Mouse (Mus musculus): Measurements from ENCODE around the gene Ly9. TPM values are rescaled to one million over a fixed set of nuclear protein-coding genes. Genes with fewer than 3 reads are reported as not detected.

Gene Ly9
- polyA plus RNA-seq, 1 experiment from 2014 or later, result not detected

- H3K27ac ChIP-seq, result no peak overlapping the region
- peaks cover 10% of the 10 kb centered on the region for H3K4me1 ChIP-seq
- WGBS, result 48% methylated on average over 4 of the region's 4 CpGs
- H3K4me3 ChIP-seq, result no peak overlapping the region
- H3K9me3 ChIP-seq, result no peaks in the 10 kb centered on the region
- H3K27me3 ChIP-seq (ENCODE audit: insufficient read depth, poor library complexity, severe bottlenecking), result peaks cover 8% of the 10 kb centered on the region; the same call in 1 of the 2 replicates
- no peaks in the 10 kb centered on the region for H3K36me3 ChIP-seq
- no peak for DNase-seq (ENCODE audit: low spot score)
Measured at GRCm38 (mm10) chr1:171565888-171566287, 41.3 kb downstream of the Ly9 start.

- peaks cover 10% of the 10 kb centered on the region for H3K4me1 ChIP-seq
- no peak for DNase-seq (ENCODE audit: low spot score)
- 61% methylated on average over 3 of the region's 3 CpGs for WGBS
- H3K9me3 ChIP-seq, result no peaks in the 10 kb centered on the region
- H3K36me3 ChIP-seq, result no peaks in the 10 kb centered on the region
- peaks cover 8% of the 10 kb centered on the region; the same call in 1 of the 2 replicates for H3K27me3 ChIP-seq (ENCODE audit: insufficient read depth, poor library complexity, severe bottlenecking)
- no peak overlapping the region for H3K4me3 ChIP-seq
- no peak overlapping the region for H3K27ac ChIP-seq
Measured at GRCm38 (mm10) chr1:171564247-171564646, 43.0 kb downstream of the Ly9 start.

GRCm38 (mm10) chr1:171563042-171563441, 44.2 kb downstream of the Ly9 start:
- peaks cover 10% of the 10 kb centered on the region for H3K4me1 ChIP-seq
- no peaks in the 10 kb centered on the region for H3K9me3 ChIP-seq
- no peak overlapping the region for H3K4me3 ChIP-seq
- no peak overlapping the region for H3K27ac ChIP-seq
- WGBS, result 75% methylated on average over 2 of the region's 2 CpGs
- no peaks in the 10 kb centered on the region for H3K36me3 ChIP-seq
- peaks cover 7% of the 10 kb centered on the region; the same call in 1 of the 2 replicates for H3K27me3 ChIP-seq (ENCODE audit: insufficient read depth, poor library complexity, severe bottlenecking)
- no peak for DNase-seq (ENCODE audit: low spot score)

DNA sequence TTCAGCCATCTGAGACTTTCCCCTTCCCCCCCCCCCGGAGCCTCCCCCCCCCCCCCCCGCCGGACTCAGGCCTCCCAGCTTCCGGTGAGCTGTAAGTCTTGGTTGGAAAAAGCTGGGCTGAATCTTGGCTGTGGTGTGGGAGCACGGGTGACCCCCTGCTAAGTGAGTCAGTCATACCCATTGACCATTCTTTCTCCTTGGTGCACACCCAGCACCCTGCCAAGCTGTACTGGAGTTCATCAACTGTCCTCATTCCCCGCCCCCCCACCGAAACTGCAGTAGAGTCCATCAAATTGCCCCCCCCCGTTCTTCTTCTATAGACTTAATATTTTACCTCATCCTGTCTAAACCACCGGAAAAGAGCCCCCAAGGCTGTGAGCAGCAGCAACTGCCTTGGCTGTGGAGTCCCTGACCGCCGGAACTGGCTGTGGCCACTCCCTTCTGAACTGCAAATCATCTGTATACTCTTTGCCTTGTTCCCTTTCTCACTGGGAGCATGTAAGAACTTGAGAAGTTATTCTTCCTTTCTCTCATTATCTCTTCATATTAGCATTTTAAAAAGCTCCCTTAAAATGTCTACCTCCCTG, 45.5 kb downstream of the Ly9 start:
- DNase-seq (ENCODE audit: low spot score), result no peak
- Histone ChIP-seq H3K4me1 (peaks cover 10% of the 10 kb centered on the region), H3K4me3 (no peak overlapping the region), H3K9me3 (no peaks in the 10 kb centered on the region), H3K27ac (0 out of 2 replicates have a peak overlapping the region, but pooled peaks have one; percentile 29), H3K27me3 (ENCODE audit: insufficient read depth, poor library complexity, severe bottlenecking) (no peaks in the 10 kb centered on the region), H3K36me3 (no peaks in the 10 kb centered on the region)
- 69% methylated on average over 8 of the region's 11 CpGs for WGBS

- Histone ChIP-seq H3K4me1 (peaks cover 10% of the 10 kb centered on the region), H3K4me3 (no peak overlapping the region), H3K27ac (0 out of 2 replicates have a peak overlapping the region, but pooled peaks have one; percentile 29), H3K9me3 (no peaks in the 10 kb centered on the region), H3K27me3 (ENCODE audit: insufficient read depth, poor library complexity, severe bottlenecking) (no peaks in the 10 kb centered on the region), H3K36me3 (no peaks in the 10 kb centered on the region)
- DNase-seq (ENCODE audit: low spot score), result no peak
- WGBS, result 67% methylated on average over 1 of the region's 1 CpGs
Measured at GRCm38 (mm10) chr1:171561200-171561599, 46.0 kb downstream of the Ly9 start.

- WGBS, result 27% methylated on average over 2 of the region's 2 CpGs
- H3K4me1 ChIP-seq, result peaks cover 10% of the 10 kb centered on the region
- no peak overlapping the region for H3K4me3 ChIP-seq
- no peak for DNase-seq (ENCODE audit: low spot score)
- H3K27me3 ChIP-seq (ENCODE audit: insufficient read depth, poor library complexity, severe bottlenecking), result no peaks in the 10 kb centered on the region
- H3K9me3 ChIP-seq, result no peaks in the 10 kb centered on the region
- H3K36me3 ChIP-seq, result no peaks in the 10 kb centered on the region
- no peak overlapping the region for H3K27ac ChIP-seq
Measured at GRCm38 (mm10) chr1:171560262-171560661, 46.9 kb downstream of the Ly9 start.

DNA sequence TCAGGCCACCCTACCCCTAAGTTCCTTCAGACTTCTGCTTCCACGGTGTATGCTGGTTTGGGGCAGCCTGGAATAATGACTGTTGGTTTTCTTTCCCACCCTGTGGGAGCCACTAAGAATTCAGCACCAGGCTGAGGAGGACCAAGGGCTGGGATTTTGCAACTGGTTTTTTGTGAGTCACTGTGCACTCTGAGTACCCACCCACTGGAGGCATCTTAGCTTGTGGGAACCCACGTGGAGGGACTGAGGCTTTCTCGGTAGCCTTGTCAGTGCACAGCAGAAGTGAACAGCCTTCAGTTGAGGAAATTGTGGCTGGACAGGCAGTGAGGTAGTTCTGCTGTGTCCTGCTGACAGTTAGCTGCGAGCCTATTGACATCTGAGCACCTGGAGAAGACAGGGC, 48.3 kb downstream of the Ly9 start, which contains the start of gene Cd244a:
Gene Cd244a (plus strand): TSS at position 296 of the 400 bp plus-strand sequence.
- Histone ChIP-seq H3K27me3 (ENCODE audit: insufficient read depth, poor library complexity, severe bottlenecking) (no peaks in the 10 kb centered on the region), H3K4me1 (peaks cover 10% of the 10 kb centered on the region), H3K36me3 (no peaks in the 10 kb centered on the region), H3K4me3 (no peak within 1 kb of the TSS), H3K27ac (no peak within 1 kb of the TSS), H3K9me3 (no peaks in the 10 kb centered on the region)
- no peak for DNase-seq (ENCODE audit: low spot score)
- WGBS, result 73% methylated on average over 4 of the region's 4 CpGs

GRCm38 (mm10) chr1:171558407-171558806, 48.8 kb downstream of the Ly9 start:
- 76% methylated on average over 6 of the region's 6 CpGs for WGBS
- H3K4me1 ChIP-seq, result peaks cover 10% of the 10 kb centered on the region
- DNase-seq (ENCODE audit: low spot score), result no peak

DNA sequence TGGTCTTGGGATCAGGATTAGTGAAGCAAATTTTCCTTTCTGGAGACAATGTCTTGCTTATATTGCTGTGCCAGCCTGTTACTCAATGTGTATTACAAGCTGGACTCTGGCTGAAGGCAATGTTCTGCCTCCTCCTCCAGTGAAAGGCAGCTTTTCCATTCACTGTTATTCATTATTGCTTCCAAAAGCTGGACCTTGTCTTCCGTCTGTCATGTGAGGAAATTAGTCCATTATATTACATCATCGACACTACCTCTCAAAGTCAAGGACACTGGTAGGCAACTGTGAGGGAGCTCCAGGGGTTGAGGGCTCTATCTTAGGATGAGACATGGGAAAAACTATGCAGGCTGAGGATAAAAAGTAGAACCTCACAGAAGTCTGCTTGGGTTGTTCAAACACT, 50.8 kb downstream of the Ly9 start:
- H3K36me3 ChIP-seq, result no peaks in the 10 kb centered on the region
- no peaks in the 10 kb centered on the region for H3K27me3 ChIP-seq (ENCODE audit: insufficient read depth, poor library complexity, severe bottlenecking)
- H3K4me1 ChIP-seq, result peaks cover 11% of the 10 kb centered on the region
- no peak overlapping the region for H3K4me3 ChIP-seq
- no peak overlapping the region for H3K27ac ChIP-seq
- 82% methylated on average over 2 of the region's 2 CpGs for WGBS
- DNase-seq (ENCODE audit: low spot score), result no peak
- no peaks in the 10 kb centered on the region for H3K9me3 ChIP-seq

More at GRCm38 (mm10) chr1:171558407-171558806, 48.8 kb downstream of the Ly9 start:
- H3K36me3 ChIP-seq, result no peaks in the 10 kb centered on the region
- H3K27me3 ChIP-seq (ENCODE audit: insufficient read depth, poor library complexity, severe bottlenecking), result no peaks in the 10 kb centered on the region
- H3K27ac ChIP-seq, result no peak overlapping the region
- no peaks in the 10 kb centered on the region for H3K9me3 ChIP-seq
- no peak overlapping the region for H3K4me3 ChIP-seq

DNA sequence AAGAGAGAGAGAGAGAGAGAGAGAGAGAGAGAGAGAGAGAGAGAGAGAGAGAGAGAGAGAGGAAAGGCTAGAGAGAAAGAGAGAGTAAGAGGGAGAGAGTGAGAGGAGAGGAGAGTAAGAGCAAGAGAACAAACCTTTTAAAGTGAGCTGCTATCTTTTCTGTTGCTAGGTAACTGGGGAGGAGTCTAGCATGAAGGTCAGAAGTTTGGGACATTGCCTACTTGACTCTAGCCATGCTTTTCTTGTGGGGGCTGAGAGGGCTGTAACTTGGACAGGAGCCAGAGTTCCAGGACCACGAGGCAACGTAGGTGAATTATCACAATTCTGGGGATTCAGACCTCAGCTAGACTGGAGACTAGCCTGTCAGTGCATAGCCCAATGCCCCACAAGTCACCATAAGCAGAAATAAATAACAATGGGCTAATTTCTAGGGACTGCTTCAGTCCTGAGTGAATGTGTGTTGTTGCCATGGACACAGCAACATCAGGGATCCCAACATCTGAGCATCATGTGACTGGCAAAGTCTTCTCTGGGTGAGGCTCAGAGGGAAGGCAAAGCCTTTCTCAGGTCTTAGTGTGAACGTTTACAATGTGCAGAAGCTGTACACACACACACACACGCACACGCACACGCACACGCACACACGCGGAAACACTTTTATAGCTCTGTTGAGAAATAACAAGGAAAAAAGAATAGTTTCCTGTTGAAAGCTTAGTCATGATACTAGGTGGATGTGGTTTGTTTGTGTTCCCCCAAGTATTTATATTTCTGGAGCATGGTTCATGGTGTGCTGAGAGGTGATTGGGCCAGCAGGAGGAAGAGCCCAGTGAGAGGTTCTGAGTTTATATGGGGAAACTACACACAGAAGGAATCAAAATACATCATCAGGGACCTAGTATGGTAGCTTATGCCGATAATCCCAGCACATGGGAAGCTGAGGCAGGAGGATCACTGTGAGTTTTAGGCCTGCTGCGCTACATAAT, 53.6 kb downstream of the Ly9 start:
- peak overlapping the region; percentile 78 for H3K27ac ChIP-seq

DNA sequence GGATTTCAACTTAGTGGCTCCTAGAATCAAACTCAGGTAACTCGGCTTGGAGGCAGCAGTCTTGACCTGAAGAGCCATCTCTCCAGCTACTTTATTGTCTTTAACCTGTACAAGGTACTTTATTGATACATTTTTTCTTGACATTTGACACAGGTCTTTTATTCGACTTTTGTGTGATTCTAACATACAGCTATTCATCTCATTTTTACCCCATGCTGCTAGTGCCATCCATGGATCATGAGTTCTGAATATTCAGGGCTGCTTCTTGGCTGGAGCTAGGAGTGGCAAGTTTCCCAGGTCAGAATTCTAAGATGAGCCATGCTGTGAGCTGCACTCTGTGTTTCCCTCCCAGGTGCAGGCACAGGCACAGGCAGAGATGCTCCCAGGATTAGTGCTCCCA, 55.0 kb downstream of the Ly9 start:
- DNase-seq (ENCODE audit: low spot score), result no peak
- Histone ChIP-seq H3K36me3 (no peaks in the 10 kb centered on the region), H3K27ac (peak overlapping the region; percentile 83), H3K4me3 (no peak overlapping the region), H3K27me3 (ENCODE audit: insufficient read depth, poor library complexity, severe bottlenecking) (no peaks in the 10 kb centered on the region), H3K4me1 (peaks cover 9% of the 10 kb centered on the region), H3K9me3 (no peaks in the 10 kb centered on the region)
- WGBS, result 83% methylated on average over 2 of the region's 2 CpGs

More for the DNA sequence above, 53.6 kb downstream of the Ly9 start:
- Histone ChIP-seq H3K4me3 (0 out of 2 replicates have a peak overlapping the region, but pooled peaks have one; percentile 12), H3K4me1 (peaks cover 9% of the 10 kb centered on the region), H3K36me3 (no peaks in the 10 kb centered on the region), H3K27me3 (ENCODE audit: insufficient read depth, poor library complexity, severe bottlenecking) (no peaks in the 10 kb centered on the region), H3K9me3 (no peaks in the 10 kb centered on the region)
- no peak for DNase-seq (ENCODE audit: low spot score)
- WGBS, result 73% methylated on average over 11 of the region's 11 CpGs

- Histone ChIP-seq H3K4me3 (no peak overlapping the region), H3K9me3 (no peaks in the 10 kb centered on the region), H3K27ac (no peak overlapping the region), H3K27me3 (ENCODE audit: insufficient read depth, poor library complexity, severe bottlenecking) (no peaks in the 10 kb centered on the region), H3K36me3 (no peaks in the 10 kb centered on the region), H3K4me1 (peaks cover 9% of the 10 kb centered on the region)
- whole genome bisulfite sequencing, result 88% methylated on average over 7 of the region's 7 CpGs
- DNase-seq (ENCODE audit: low spot score), result no peak
Measured at GRCm38 (mm10) chr1:171551326-171551725, 55.9 kb downstream of the Ly9 start.

DNA sequence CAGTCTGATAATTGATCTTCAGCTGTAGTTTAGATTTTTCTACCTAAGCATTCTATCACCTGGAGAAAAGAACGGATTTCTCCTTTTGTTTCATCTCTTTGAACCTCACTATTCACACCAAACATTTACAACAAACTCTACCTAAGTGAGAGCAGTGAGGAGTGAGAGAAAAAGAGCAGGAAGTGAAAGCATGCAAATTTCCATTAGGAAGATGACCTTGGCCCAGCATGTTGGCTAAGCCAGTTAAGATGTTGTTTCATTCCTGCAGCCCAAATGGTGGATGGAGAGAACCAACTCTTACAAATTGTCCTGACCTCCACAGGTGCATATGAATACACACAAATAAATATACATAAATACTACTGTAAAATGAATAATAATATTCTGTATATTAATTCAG, 66.5 kb downstream of the Ly9 start:
- H3K27ac ChIP-seq, result no peak overlapping the region
- H3K27me3 ChIP-seq (ENCODE audit: insufficient read depth, poor library complexity, severe bottlenecking), result no peaks in the 10 kb centered on the region
- H3K36me3 ChIP-seq, result no peaks in the 10 kb centered on the region
- H3K4me3 ChIP-seq, result no peak overlapping the region
- no peak for DNase-seq (ENCODE audit: low spot score)
- no peaks in the 10 kb centered on the region for H3K9me3 ChIP-seq
- 72% methylated on average over 1 of the region's 1 CpGs for WGBS
- H3K4me1 ChIP-seq, result no peaks in the 10 kb centered on the region
